Mouse (Mus musculus) embryonic facial prominence, embryonic 15.5 days (tissue): ENCODE results near the gene Golim4. TPM values are rescaled to one million over a fixed set of nuclear protein-coding genes. Genes with fewer than 3 reads are reported as not detected.

Experiments
- ATAC-seq: fragments of 200-750 bp; cut with Nextera tagmentation; 2 replicates; pipeline ENCODE4 v1.8.0; 2017; ENCODE audit warnings: low read depth, moderate TSS enrichment; ENCODE audit not compliant: insufficient number of reproducible peaks, low FRiP score, low TSS enrichment
- H3K27ac ChIP-seq: fragments of 300-500 bp; sonication (generic); replicated peaks from 2 replicates; pipeline ENCODE4 v1.5.1; 2015; ENCODE audit warnings: mild to moderate bottlenecking, inconsistent platforms
- H3K27me3 ChIP-seq: fragments of 300-500 bp; sonication (generic); 2 replicates; pipeline ENCODE4 v1.6.1; 2015; ENCODE audit warnings: inconsistent platforms
- H3K36me3 ChIP-seq: fragments of 300-500 bp; sonication (generic); 2 replicates; pipeline ENCODE4 v1.6.1; 2015; ENCODE audit warnings: mild to moderate bottlenecking, inconsistent platforms
- H3K4me1 ChIP-seq: fragments of 300-500 bp; sonication (generic); 2 replicates; pipeline ENCODE4 v1.6.1; 2015; ENCODE audit warnings: inconsistent platforms
- H3K4me2 ChIP-seq: fragments of 300-500 bp; sonication (generic); replicated peaks from 2 replicates; pipeline ENCODE4 v1.6.1; 2015; ENCODE audit warnings: mild to moderate bottlenecking, inconsistent platforms
- H3K4me3 ChIP-seq: fragments of 300-500 bp; sonication (generic); replicated peaks from 2 replicates; pipeline ENCODE4 v1.5.1; 2015; ENCODE audit warnings: mild to moderate bottlenecking, inconsistent platforms
- H3K9ac ChIP-seq: fragments of 300-500 bp; sonication (generic); 2 replicates; pipeline ENCODE4 v1.6.1; 2015; ENCODE audit warnings: inconsistent platforms
- H3K9me3 ChIP-seq: fragments of 300-500 bp; sonication (generic); replicated peaks from 2 replicates; pipeline ENCODE4 v1.6.1; 2016; ENCODE audit warnings: inconsistent platforms
- WGBS: fragments of 180-500 bp; shearing (Covaris S2); methylation state at CpG from one replicate; pipeline ENCODE4 v1.1.7; 2015; 5-methylcytosine and 5-hydroxymethylcytosine counted together
- polyA plus RNA-seq: library from polyadenylated mRNA; unstranded; fragments of >200 nt; fragmentation: Nextera tagmentation; extraction: Ambion mirVana; gene quantifications from 2 replicates; pipeline ENCODE4 v1.2.1, GENCODE M21; 2015

The Golim4 gene
- polyA plus RNA-seq, 1 experiment from 2014 or later: 61.5 TPM

DNA sequence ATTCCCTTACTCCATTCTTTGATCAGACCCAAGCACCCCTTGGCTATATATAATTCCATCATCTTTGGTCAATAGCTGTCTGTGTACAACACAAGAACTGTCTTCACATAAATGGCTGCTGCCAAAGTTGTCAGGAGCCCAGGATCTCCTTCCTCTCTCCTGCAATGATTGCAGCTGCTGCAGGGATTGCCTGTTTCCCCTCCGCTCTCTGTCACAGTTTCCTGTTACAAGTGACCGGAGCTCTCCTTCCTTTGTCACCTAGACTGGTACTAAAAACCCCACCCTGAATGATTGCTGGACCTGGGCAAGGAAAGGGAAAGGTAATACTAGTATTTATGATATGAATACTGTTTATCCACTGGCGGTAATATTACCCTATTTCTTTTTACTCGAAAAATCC, 44.0 kb downstream of the Golim4 start:
- Histone ChIP-seq H3K36me3 (no peaks in the 10 kb centered on the region), H3K9me3 (no peaks in the 10 kb centered on the region), H3K9ac (no peak overlapping the region), H3K4me1 (no peaks in the 10 kb centered on the region), H3K4me2 (no peak overlapping the region), H3K27me3 (no peaks in the 10 kb centered on the region), H3K27ac (no peak overlapping the region), H3K4me3 (no peak overlapping the region)
- no peak for ATAC-seq
- 69% methylated on average over 4 of the region's 4 CpGs for WGBS

DNA sequence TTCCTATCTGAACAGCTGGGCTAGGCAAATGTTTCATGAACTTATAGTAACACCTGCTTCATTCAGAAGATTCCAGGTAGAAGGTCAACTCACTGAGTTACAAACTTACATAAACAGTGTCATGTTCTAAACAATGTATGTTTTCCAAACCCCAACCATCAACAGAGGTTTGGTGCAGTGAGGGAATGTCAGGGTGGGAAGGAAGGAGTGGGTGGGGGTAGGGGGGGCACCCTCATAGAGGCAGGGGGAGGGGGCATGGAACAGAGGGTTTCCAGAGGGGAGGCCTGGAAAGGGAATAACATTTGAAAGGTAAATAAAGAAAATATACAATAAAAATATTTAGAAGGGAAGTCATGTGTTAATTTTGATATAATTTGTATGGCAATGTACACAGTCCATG, 46.0 kb downstream of the Golim4 start:
- Histone ChIP-seq H3K4me2 (no peak overlapping the region), H3K9me3 (no peaks in the 10 kb centered on the region), H3K9ac (no peak overlapping the region), H3K4me3 (no peak overlapping the region), H3K36me3 (no peaks in the 10 kb centered on the region), H3K4me1 (no peaks in the 10 kb centered on the region), H3K27me3 (no peaks in the 10 kb centered on the region), H3K27ac (no peak overlapping the region)
- ATAC-seq: no peak

DNA sequence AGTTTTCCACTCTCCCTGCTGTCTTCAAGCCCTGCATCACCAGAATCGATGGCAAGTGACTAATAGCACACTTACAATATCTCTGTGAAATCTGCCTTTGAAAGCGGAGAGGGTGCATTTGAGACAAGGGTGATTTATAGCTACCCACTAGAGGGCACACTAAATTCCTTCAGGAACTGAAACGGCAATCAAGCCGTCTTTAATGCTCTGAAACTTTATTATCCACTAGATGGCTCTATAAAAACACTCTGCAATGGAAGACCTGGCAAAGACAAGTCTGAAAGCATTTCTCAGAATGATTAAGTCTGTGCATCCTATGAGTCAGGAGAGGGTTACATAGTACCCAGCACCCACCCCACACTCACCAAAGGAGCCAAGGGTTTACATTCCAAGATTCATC, 46.5 kb downstream of the Golim4 start:
- 14% methylated on average over 4 of the region's 4 CpGs for WGBS
- Histone ChIP-seq H3K4me1 (no peaks in the 10 kb centered on the region), H3K36me3 (no peaks in the 10 kb centered on the region), H3K9ac (no peak overlapping the region), H3K4me3 (no peak overlapping the region), H3K4me2 (no peak overlapping the region), H3K27me3 (no peaks in the 10 kb centered on the region), H3K27ac (no peak overlapping the region), H3K9me3 (no peaks in the 10 kb centered on the region)
- ATAC-seq: no peak

DNA sequence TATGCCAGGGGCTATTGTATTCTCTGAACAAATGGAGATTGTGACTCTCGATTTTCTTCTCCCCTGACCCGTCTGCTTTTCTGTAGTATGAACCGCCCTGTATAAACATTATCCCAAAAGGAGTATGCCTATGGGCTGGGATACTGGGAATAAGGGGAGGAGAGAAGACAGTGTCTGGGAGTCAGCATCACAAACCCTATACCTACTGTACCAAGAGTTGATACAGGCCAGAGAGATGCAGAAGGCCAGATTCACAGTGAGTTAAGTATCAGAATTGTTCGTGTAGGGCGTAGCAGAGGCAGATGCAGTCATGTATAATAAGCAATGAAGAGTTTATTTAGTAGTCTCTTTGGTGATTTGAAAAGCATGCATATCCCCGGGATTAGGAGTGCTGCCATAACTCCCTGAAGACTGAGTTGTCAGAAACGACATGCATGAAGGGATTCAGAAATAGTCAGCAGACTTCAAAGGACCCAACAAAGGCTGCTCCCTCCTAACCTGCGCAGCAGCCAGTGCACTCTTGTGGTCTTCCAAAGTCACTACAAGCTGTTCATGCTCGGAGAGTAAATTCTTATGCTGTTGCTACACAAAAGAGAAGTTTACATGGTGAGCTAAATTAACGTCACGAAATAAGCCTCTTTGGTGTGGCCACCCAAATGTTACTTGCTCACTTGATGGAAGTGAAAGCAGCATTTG, 54.7 kb downstream of the Golim4 start:
- no peak for ATAC-seq
- Histone ChIP-seq H3K9ac (no peak overlapping the region), H3K27me3 (no peaks in the 10 kb centered on the region), H3K36me3 (peaks cover 12% of the 10 kb centered on the region), H3K9me3 (no peaks in the 10 kb centered on the region), H3K27ac (no peak overlapping the region), H3K4me2 (no peak overlapping the region), H3K4me1 (no peaks in the 10 kb centered on the region), H3K4me3 (no peak overlapping the region)
- 65% methylated on average over 11 of the region's 11 CpGs for WGBS

DNA sequence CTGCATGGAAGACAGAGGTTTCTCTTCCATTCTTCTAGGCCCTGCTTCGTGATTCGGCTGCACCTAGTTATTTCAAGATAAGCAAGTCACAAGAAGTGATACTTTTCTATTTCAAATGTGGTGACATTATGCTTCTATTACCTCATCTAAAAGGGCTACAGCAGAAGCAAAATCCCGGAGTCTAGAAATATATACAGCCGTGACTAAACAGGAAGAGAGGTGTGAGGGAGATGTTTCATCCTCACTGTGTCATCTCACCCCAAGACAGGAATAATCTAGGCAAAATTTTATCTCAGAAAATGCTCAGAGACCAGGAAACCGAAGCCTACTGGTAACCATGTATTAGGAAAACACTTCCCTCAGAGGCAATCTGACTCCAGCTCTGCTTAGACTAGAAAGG, 61.7 kb downstream of the Golim4 start:
- H3K36me3 ChIP-seq: peaks cover 29% of the 10 kb centered on the region
- no peak for ATAC-seq

DNA sequence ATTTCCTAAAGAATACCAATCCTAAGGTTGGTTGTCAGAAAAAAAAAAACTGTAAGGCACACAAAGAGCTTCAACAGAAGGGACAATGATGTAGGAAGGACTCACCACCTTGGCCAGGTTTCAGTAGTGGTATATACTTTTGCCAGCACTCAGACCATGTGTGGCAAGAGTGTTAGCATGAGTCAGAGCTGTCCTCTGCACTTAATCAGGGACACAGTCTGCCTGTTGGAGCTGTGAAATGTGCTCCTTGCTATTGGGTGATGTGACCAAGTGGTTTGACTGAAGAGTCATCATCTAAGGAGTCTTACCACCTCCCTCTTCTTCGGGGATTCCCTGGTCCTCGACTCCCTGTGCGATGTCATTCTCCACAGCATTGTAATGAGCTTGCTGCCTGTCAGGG, 65.2 kb downstream of the Golim4 start:
- no peak for ATAC-seq
- Histone ChIP-seq H3K36me3 (peaks cover 49% of the 10 kb centered on the region), H3K4me2 (no peak overlapping the region), H3K4me3 (no peak overlapping the region), H3K27me3 (no peaks in the 10 kb centered on the region), H3K27ac (no peak overlapping the region), H3K4me1 (no peaks in the 10 kb centered on the region), H3K9ac (no peak overlapping the region), H3K9me3 (no peaks in the 10 kb centered on the region)
- 96% methylated on average over 3 of the region's 3 CpGs for WGBS

More for the DNA sequence above, 61.7 kb downstream of the Golim4 start:
- H3K4me1 ChIP-seq: no peaks in the 10 kb centered on the region
- no peak overlapping the region for H3K27ac ChIP-seq
- no peaks in the 10 kb centered on the region for H3K27me3 ChIP-seq
- H3K4me3 ChIP-seq: no peak overlapping the region
- no peaks in the 10 kb centered on the region for H3K9me3 ChIP-seq
- H3K9ac ChIP-seq: no peak overlapping the region
- H3K4me2 ChIP-seq: no peak overlapping the region
- 89% methylated on average over 5 of the region's 5 CpGs for WGBS

DNA sequence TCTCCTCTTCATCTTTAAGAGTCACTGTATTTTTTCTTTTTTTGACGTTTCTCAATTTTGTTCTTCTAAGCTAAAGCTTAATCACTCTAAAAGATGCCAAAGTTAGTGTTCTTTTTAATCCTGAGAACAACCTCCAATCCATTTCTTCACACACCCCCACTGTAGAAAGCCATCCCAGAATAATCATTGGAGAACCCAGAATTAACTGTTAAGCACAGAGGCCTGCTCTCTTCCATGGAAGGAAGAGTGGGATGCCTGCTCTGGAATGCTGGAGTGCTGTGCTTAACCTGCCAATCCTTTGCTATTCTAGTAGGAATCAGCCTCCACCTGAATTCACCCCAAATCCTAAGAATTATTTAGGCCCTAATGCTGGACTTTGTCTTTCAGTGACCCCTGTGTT, 67.4 kb downstream of the Golim4 start:
- Histone ChIP-seq H3K36me3 (peaks cover 63% of the 10 kb centered on the region), H3K9me3 (no peaks in the 10 kb centered on the region), H3K9ac (no peak overlapping the region), H3K27ac (no peak overlapping the region), H3K4me3 (no peak overlapping the region), H3K27me3 (no peaks in the 10 kb centered on the region), H3K4me1 (no peaks in the 10 kb centered on the region), H3K4me2 (no peak overlapping the region)
- 92% methylated on average over 1 of the region's 1 CpGs for WGBS
- ATAC-seq: no peak

DNA sequence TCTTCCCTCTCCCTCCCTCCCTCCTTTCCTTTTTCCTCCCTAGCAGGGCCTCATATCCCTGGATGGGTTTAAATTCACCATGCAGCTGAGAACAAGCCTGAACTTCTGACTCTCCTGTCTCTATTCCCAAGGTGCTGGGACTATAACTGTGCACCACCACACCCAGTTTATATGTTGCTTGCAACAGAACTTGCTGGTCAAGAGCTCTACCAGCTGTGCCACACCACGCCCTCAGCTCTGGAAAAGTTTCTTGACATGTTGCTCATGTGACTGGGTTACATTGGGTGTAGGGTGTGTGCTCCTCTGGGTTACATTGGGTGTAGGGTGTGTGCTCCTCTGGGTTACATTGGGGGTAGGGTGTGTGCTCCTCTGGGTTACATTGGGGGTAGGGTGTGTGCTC, 75.2 kb downstream of the Golim4 start:
- 91% methylated on average over 1 of the region's 1 CpGs for WGBS
- Histone ChIP-seq H3K4me3 (no peak overlapping the region), H3K36me3 (peaks cover 45% of the 10 kb centered on the region), H3K27me3 (no peaks in the 10 kb centered on the region), H3K27ac (no peak overlapping the region), H3K9me3 (no peaks in the 10 kb centered on the region), H3K4me2 (no peak overlapping the region), H3K9ac (no peak overlapping the region), H3K4me1 (no peaks in the 10 kb centered on the region)
- ATAC-seq: no peak

DNA sequence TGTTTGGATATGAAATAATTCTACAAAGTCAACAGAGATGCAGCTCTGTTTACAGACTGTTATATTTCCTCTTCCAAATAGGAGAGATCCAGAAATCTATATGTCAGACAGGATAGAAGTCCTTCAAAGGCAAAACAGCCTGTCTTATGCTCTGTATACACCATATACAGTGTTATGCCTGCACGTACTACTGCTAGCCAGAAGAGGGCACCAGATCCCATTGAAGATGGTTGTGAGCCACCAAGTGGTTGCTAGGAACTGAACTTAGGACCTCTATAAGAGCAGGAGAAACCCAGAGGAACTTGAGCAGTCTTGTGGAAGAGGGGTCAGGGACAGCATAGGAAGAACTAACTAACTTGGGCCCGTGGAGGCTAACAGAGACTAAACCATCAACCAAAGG, 77.5 kb downstream of the Golim4 start:
- peaks cover 34% of the 10 kb centered on the region for H3K36me3 ChIP-seq

DNA sequence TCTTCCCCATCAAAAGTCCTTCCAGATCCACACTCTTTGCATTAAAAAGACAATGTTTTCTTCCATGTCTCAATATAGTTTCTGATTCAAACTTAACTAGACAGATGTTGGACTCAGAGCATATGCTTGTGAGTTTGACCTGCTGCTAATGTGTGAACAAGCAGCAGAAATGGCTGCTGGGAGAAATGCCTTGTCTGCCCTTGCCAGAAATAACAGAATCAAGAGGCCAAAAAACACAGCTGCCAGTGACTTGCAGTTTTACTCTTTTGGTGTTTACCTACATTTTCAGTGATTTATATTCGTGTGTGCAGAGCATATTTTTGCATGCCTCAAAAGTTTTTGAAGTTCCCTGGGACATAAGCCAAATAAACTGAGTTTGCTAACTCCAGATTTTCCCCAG, 87.9 kb downstream of the Golim4 start:
- Histone ChIP-seq H3K9me3 (no peaks in the 10 kb centered on the region), H3K27me3 (no peaks in the 10 kb centered on the region), H3K27ac (no peak overlapping the region), H3K9ac (no peak overlapping the region), H3K4me2 (no peak overlapping the region), H3K36me3 (no peaks in the 10 kb centered on the region; the same call in none of the 2 replicates), H3K4me1 (no peaks in the 10 kb centered on the region), H3K4me3 (no peak overlapping the region)
- 24% methylated on average over 1 of the region's 1 CpGs for WGBS
- ATAC-seq: no peak

More for the DNA sequence above, 77.5 kb downstream of the Golim4 start:
- Histone ChIP-seq H3K4me3 (no peak overlapping the region), H3K9ac (no peak overlapping the region), H3K27ac (no peak overlapping the region), H3K4me2 (no peak overlapping the region), H3K27me3 (no peaks in the 10 kb centered on the region), H3K9me3 (no peaks in the 10 kb centered on the region), H3K4me1 (no peaks in the 10 kb centered on the region)
- no peak for ATAC-seq
- 96% methylated on average over 2 of the region's 2 CpGs for WGBS

DNA sequence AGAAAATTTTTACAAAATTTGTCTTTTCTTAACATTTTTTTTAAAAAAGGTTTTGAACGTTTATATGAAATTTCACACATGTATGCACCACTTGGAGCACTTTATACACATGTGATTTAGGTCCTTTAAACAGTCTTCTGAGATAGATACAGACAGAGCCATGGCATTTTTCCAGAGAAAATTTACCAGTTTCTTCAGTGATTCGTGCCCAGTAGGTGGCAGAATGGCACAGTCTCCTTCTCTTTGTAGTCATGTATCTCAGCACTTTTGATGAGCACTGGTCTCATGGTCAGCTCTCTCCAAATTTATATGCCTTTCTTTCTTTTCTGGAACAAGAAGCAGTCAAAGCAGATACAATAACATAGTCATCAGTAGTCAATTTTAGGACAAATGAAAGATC, 92.5 kb downstream of the Golim4 start:
- no peaks in the 10 kb centered on the region for H3K36me3 ChIP-seq
- ATAC-seq: no peak
- no peaks in the 10 kb centered on the region for H3K27me3 ChIP-seq
- 18% methylated on average over 2 of the region's 2 CpGs for WGBS
- H3K4me2 ChIP-seq: no peak overlapping the region
- H3K4me1 ChIP-seq: no peaks in the 10 kb centered on the region
- no peak overlapping the region for H3K9ac ChIP-seq
- no peaks in the 10 kb centered on the region for H3K9me3 ChIP-seq
- H3K27ac ChIP-seq: no peak overlapping the region
- no peak overlapping the region for H3K4me3 ChIP-seq

DNA sequence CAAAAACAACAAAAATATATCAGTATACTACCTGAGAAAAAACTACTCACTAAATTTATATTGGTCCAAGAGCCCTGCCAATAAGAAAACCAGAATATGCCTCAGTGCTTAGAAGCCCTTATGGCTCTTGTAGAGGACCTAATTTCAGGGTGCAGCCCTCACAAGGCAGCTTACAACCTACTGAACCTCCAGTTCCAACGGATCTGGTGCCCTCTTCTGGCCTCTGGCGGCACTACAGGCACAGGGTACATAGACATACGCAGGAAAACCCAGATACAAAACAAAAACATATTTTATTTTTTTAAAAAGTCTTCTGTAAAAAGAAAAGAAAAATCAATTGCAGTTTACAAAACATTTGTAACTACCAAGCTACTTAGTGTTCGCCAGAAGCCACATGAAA, 95.1 kb downstream of the Golim4 start:
- no peaks in the 10 kb centered on the region for H3K27me3 ChIP-seq
- H3K4me1 ChIP-seq: no peaks in the 10 kb centered on the region
- no peak overlapping the region for H3K9ac ChIP-seq
- H3K36me3 ChIP-seq: no peaks in the 10 kb centered on the region
- H3K4me3 ChIP-seq: no peak overlapping the region
- H3K9me3 ChIP-seq: no peaks in the 10 kb centered on the region
- H3K4me2 ChIP-seq: no peak overlapping the region
- ATAC-seq: no peak
- H3K27ac ChIP-seq: no peak overlapping the region
- WGBS: 34% methylated on average over 4 of the region's 4 CpGs
